ENCODE assay signal across 14 mouse cellular contexts in genomic region chr6:66917032-66917431, GRCm38 (mm10).
"Had no signal": no experiment of that assay in that cellular context is flagged by ENCODE, and none has a peak within 500 bp of the region (broad histone marks: within the 10 kb centered on the region; RNA-seq: fewer than 3 reads in every experiment).

No protein-coding gene starts in this region.

- ATAC-seq: midbrain, embryonic 16.5 days had no signal

- DNase-seq: lung, adult 18-20 months; lung, embryonic 14.5 days; lung, postnatal 10 days; lung, postnatal 4 days; midbrain, embryonic 14.5 days; retina, postnatal 1 day; right cerebral cortex, adult 18-20 months; right cerebral cortex, postnatal 25 days; right cerebral cortex, postnatal 4 days; spleen, adult 18-20 months; thymus, adult 2 months; thymus, postnatal 25 days; thymus, postnatal 4 days had no signal
